Mouse (Mus musculus) heart, adult 2 months (tissue): ENCODE results near the gene Kctd5. TPM values are rescaled to one million over a fixed set of nuclear protein-coding genes. Genes with fewer than 3 reads are reported as not detected.

Experiments used
- DNase-seq, 2 experiments: peaks; one replicate each; pipeline ENCODE4 v3.0.0; 2021
- H3K27ac ChIP-seq: fragments of 200-600 bp; 2 replicates; pipeline ENCODE4 v1.8.1; 2022
- H3K27me3 ChIP-seq: fragments of 200-500 bp; 2 replicates; pipeline ENCODE4 v1.6.1; 2012; ENCODE audit warnings: mild to moderate bottlenecking, low read length, inconsistent platforms, mixed read lengths; ENCODE audit not compliant: control insufficient read depth, insufficient read depth
- H3K36me3 ChIP-seq: fragments of 200-500 bp; 2 replicates; pipeline ENCODE4 v1.6.1; 2012; ENCODE audit warnings: low read length, inconsistent platforms; ENCODE audit not compliant: control insufficient read depth, insufficient read depth
- H3K4me1 ChIP-seq: fragments of 200-500 bp; 2 replicates; pipeline ENCODE4 v1.6.1; 2011; ENCODE audit warnings: low read length; ENCODE audit not compliant: control insufficient read depth, insufficient read depth
- H3K4me3 ChIP-seq: fragments of 200-600 bp; 2 replicates; pipeline ENCODE4 v1.8.1; 2022
- H3K79me2 ChIP-seq: fragments of 200-500 bp; replicated peaks from 2 replicates; pipeline ENCODE4 v1.6.1; 2012; ENCODE audit warnings: mild to moderate bottlenecking, inconsistent platforms, low read length, moderate library complexity, mixed read lengths; ENCODE audit not compliant: control insufficient read depth, insufficient read depth
- H3K9ac ChIP-seq: fragments of 200-500 bp; 2 replicates; pipeline ENCODE4 v1.6.1; 2012; ENCODE audit warnings: low read depth, mild to moderate bottlenecking, control low read depth, inconsistent platforms, low read length, mixed read lengths
- CTCF ChIP-seq: fragments of 200-600 bp; IDR thresholded peaks from 2 replicates; pipeline ENCODE4 v1.8.1; 2022; ENCODE audit warnings: antibody characterized with exemption, mild to moderate bottlenecking, moderate library complexity
- EP300 ChIP-seq: fragments of 200-500 bp; IDR thresholded peaks from 2 replicates; pipeline ENCODE4 v1.6.1; 2011; ENCODE audit warnings: low read depth, low read length, control low read depth; ENCODE audit not compliant: insufficient read depth
- POLR2A ChIP-seq: fragments of 200-500 bp; IDR thresholded peaks from 2 replicates; pipeline ENCODE4 v1.6.1; 2011; ENCODE audit warnings: mild to moderate bottlenecking, low read depth, low read length, control low read depth; ENCODE audit not compliant: insufficient read depth
- WGBS: fragments of 180-500 bp; shearing (Covaris S2); methylation state at CpG from one replicate; pipeline ENCODE4 v1.1.7; 2018; 5-methylcytosine and 5-hydroxymethylcytosine counted together
- intact Hi-C: fragments of 180-260 bp; cut with DNase I; formaldehyde crosslinking; loops from one replicate; pipeline ENCODE4 v1.15.1; 2025
- polyA plus RNA-seq: library from polyadenylated mRNA; depleted of rRNA; stranded (reverse); fragments of >200 nt; gene quantifications from 2 replicates; pipeline ENCODE4 v1.2.3, GENCODE M21; 2012
- total RNA-seq, 2 experiments: library from RNA; stranded (reverse); gene quantifications; 2 replicates each; pipeline ENCODE4 v1.2.3; 2021

The Kctd5 gene
- total and polyA plus RNA-seq, 3 experiments = 8.4 to 9.8 (median 9.1) TPM

DNA sequence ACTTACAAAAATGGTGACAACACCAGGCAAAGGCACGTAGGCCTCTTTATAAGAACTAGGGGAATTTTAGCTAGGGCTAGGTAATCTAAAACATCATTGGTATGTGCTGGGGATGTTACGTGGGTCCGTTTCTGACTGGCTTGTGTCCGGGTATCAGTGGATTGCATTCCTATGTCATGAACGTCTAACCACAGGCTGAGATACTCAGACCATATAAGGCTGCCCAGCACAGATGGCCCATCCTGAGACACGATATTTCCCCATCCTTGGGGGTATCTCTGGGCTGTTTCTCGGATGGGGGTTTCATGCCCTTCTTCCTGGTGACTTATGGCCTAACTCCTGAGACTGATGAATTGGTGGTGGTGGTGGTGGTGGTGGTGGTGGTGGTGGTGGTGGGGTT is 38.2 kb downstream of the Kctd5 start:
- H3K27ac ChIP-seq = no peak overlapping the region
- no peak overlapping the region for H3K4me3 ChIP-seq
- H3K9ac ChIP-seq = no peak overlapping the region
- DNase-seq = no peak
- intact Hi-C loops = no loop called here
- no peaks in the 10 kb centered on the region for H3K36me3 ChIP-seq
- H3K79me2 ChIP-seq = no peaks in the 10 kb centered on the region
- TF ChIP-seq EP300 (no peak), POLR2A (no peak), CTCF (no peak)
- no peaks in the 10 kb centered on the region; the same call in 1 of the 2 replicates for H3K27me3 ChIP-seq
- no peaks in the 10 kb centered on the region for H3K4me1 ChIP-seq
- WGBS = 55% methylated on average over 7 of the region's 7 CpGs

GRCm38 (mm10) chr17:24030551-24030950 is 42.7 kb downstream of the Kctd5 start:
- no peaks in the 10 kb centered on the region for H3K79me2 ChIP-seq
- no peaks in the 10 kb centered on the region for H3K36me3 ChIP-seq
- no peak overlapping the region for H3K27ac ChIP-seq
- TF ChIP-seq POLR2A (no peak), CTCF (no peak)
- H3K4me3 ChIP-seq = no peak overlapping the region
- intact Hi-C loops = no loop called here
- DNase-seq = no peak
- H3K4me1 ChIP-seq = no peaks in the 10 kb centered on the region
- WGBS = 70% methylated on average over 9 of the region's 22 CpGs
- H3K9ac ChIP-seq = no peak overlapping the region
- H3K27me3 ChIP-seq = peaks cover 2% of the 10 kb centered on the region

- no peaks in the 10 kb centered on the region for H3K36me3 ChIP-seq
- H3K27me3 ChIP-seq = peaks cover 2% of the 10 kb centered on the region
- TF ChIP-seq POLR2A = no peak
- no peak for TF ChIP-seq EP300
- no peak for TF ChIP-seq CTCF
- no peak overlapping the region for H3K4me3 ChIP-seq
- H3K27ac ChIP-seq = no peak overlapping the region
- no peaks in the 10 kb centered on the region for H3K79me2 ChIP-seq
- no peak for DNase-seq
- H3K9ac ChIP-seq = no peak overlapping the region
- 73% methylated on average over 7 of the region's 7 CpGs for WGBS
- intact Hi-C loops = no loop called here
- H3K4me1 ChIP-seq = no peaks in the 10 kb centered on the region
Observed at GRCm38 (mm10) chr17:24029477-24029876, 43.8 kb downstream of the Kctd5 start.

DNA sequence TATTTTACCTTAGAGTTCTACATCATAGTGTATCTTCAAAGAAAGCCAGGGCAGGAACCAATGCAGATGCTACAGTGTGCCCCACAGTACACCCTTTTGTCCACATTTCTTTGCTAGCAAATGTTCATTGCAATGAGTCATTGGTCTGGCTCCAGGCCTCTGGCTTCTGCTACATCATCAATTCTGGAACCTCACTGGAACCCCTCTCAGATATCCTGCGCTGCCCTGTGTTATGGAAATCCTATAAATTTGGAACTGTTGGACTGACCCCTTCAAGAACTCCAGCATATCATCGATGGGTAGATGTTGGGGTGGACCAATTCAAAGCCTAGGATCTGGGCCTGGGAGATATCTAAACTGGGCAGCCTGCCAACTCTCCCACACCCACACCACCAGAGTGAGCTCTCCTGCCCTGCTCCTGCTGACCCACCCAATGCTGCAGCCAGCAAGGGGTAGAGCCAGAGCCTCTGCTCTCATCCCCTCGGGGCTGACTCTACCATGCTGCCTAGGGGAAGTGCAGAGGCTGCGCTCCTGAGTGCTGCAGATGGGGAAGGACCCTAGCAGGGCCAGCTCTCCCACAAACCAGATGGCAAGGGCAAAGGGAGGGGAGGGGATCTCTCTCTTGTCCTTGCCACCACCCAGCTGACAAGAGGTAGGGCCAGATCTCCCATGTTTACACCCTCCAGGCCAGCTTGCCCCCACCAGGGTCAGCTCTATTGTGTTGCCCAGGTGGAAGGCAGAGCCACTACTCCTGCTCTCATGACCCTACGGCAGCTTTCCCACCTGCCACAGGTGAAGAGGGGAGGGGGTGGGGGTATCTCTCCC is 51.7 kb downstream of the Kctd5 start:
- Histone ChIP-seq H3K36me3 (no peaks in the 10 kb centered on the region), H3K79me2 (no peaks in the 10 kb centered on the region), H3K27ac (no peak overlapping the region), H3K27me3 (no peaks in the 10 kb centered on the region), H3K4me1 (no peaks in the 10 kb centered on the region), H3K4me3 (no peak overlapping the region), H3K9ac (no peak overlapping the region)
- 51% methylated on average over 5 of the region's 5 CpGs for WGBS
- intact Hi-C loops = no loop called here
- TF ChIP-seq POLR2A (no peak), CTCF (no peak), EP300 (no peak)
- DNase-seq = peak in 1 of 2 experiments; percentile 18

GRCm38 (mm10) chr17:24020696-24021095 is 52.6 kb downstream of the Kctd5 start:
- no peaks in the 10 kb centered on the region for H3K79me2 ChIP-seq
- no peak for DNase-seq
- H3K27me3 ChIP-seq = no peaks in the 10 kb centered on the region
- TF ChIP-seq CTCF = no peak
- TF ChIP-seq POLR2A = no peak
- no peak for TF ChIP-seq EP300
- no peak overlapping the region for H3K27ac ChIP-seq
- H3K9ac ChIP-seq = no peak overlapping the region
- intact Hi-C loops = no loop called here
- no peak overlapping the region for H3K4me3 ChIP-seq
- H3K36me3 ChIP-seq = no peaks in the 10 kb centered on the region
- 68% methylated on average over 6 of the region's 6 CpGs for WGBS
- no peaks in the 10 kb centered on the region for H3K4me1 ChIP-seq

- Histone ChIP-seq H3K36me3 (no peaks in the 10 kb centered on the region), H3K27me3 (no peaks in the 10 kb centered on the region), H3K27ac (no peak overlapping the region), H3K4me3 (no peak overlapping the region), H3K4me1 (no peaks in the 10 kb centered on the region), H3K79me2 (no peaks in the 10 kb centered on the region), H3K9ac (no peak overlapping the region)
- intact Hi-C loops = loop anchor here (5.0 kb wide), 1 partner anchor 43 kb away; no protein-coding TSS in a partner anchor
- 30% methylated on average over 14 of the region's 14 CpGs for WGBS
- DNase-seq = peak in 1 of 2 experiments; percentile 15
- peak; percentile 76 for TF ChIP-seq CTCF
- no peak for TF ChIP-seq POLR2A
- no peak for TF ChIP-seq EP300
Observed at GRCm38 (mm10) chr17:24015727-24016126, 57.6 kb downstream of the Kctd5 start.
